Mouse (Mus musculus): Measurements from ENCODE around the gene Ush1g.

Gene Ush1g

GRCm38 (mm10) chr11:115334531-115334930, 12.7 kb upstream of the Ush1g start, which contains the start of gene Otop3:
TSS of gene Otop3 (plus strand) at chr11:115334731.
- no peak for DNase-seq (ENCODE audit: low spot score in 2 of 2)

GRCm38 (mm10) chr11:115329339-115329738, 7.5 kb upstream of the Ush1g start:
- DNase-seq (ENCODE audit: low spot score in 2 of 2): no peak

GRCm38 (mm10) chr11:115326730-115327129, 4.9 kb upstream of the Ush1g start:
- DNase-seq (ENCODE audit: low spot score in 2 of 2): no peak

- no peak for DNase-seq (ENCODE audit: low spot score in 2 of 2)
Observed at GRCm38 (mm10) chr11:115323354-115323753, 1.5 kb upstream of the Ush1g start.

DNA sequence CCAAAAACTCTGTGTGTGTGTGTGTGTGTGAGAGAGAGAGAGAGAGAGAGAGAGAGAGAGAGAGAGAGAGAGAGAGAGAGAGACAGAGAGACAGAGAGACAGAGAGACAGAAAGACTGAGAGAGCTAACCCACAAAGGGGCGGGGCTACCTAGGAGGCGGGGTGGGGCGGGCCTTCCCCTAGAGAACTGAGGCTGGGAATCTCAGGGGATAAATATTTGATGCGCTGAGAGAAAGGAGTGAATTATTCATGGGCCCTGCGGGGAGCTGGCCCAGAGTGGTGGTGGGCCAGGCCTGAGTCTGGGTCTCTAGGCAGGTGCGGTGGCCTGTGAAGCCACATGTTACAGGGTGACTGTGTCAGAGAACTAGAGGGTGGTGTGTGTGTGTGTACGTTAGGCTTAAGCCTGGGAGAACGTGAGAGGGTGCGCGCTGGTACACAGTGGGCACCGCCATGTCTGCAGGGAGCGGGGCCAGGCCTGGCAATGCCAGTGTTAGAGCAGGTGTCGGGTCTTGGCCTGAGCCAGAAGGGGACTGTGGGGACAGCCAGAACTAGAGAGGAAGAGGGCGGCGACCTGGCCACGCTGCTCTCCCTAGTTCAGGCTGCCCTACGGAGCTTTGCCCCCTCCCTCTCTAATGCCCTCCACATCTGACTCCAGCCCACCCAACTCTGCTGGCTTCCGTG, 2.0 kb downstream of the Ush1g start:
- no peak for DNase-seq (ENCODE audit: low spot score in 2 of 2)

DNA sequence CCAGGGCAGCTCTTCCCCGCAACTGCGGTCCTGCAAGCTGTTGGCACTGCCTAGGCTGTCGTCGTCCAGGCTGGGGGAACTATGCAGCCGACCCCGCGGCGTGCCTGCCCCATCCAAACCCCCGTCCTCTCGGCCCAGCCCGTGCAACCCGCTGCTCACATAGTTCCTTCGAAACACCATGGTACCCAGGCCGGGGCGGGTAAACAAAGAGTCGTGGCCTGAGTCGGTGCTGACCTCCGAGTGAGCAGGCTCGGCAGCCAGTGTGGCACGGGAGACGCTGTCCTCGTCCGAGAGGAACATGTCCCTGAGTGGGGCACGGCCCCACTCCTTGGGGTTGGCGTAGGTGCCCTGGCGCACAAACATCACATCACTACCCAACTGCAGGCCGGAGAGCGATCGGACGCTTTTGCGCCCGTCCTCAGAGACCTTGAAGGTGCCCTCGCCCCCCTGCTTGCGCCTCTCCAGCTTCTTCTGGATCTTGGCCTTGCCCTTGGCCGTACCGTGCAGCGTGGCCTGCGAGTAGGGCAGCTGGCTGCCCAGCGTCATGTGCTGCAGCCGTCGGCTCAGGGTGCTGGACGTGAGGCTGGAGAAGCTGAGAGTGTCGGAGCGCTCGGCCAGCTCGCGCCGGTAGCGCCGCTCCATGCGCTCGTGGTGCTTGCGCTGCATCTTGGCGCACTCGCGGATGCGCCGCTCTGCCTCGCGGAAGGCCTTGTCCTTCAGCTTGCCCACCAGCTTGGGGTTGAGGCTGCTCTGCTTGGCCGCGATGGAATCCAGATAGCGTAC, 3.4 kb downstream of the Ush1g start:
- DNase-seq (ENCODE audit: low spot score in 2 of 2): no peak

DNA sequence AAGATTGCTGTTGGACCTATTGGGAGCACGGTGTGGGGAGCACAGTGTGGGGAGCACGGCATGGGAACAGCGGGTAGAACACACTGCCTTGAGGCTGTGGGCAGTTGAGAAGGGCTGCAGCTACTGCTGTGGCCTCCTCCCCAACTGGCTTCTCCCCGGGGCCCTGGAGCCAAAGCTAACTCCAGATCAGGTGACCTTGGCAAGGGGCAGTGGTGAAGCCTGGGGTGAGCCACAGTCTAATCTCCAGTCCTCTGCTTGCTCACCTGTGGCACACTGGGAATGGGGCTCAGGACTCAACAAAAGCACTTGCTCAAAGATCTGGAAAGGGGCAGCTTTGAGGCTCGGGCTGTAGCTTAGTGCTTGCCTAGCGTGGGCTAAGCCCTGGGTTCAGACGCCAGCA, 4.6 kb downstream of the Ush1g start:
- no peak for DNase-seq (ENCODE audit: low spot score in 2 of 2)

DNA sequence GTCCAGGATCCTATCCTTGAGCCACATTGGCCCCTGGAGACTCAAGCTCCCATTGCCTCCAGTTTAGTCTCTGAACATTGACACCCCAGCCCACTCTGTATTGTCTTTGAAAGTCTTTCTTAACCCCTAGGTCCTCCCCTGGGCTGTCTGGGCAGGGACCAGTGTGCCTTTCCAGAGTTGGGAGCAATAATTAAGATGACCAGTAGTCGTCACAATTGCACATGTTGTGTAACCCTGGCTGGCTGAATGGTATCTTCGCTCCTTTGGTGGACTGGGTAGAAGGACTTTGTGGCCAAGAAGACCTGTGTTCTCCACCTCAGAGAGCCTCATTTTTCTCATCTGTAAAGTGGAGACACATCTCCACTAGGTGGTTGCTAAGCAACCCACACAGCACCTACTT, 7.6 kb downstream of the Ush1g start:
- no peak for DNase-seq (ENCODE audit: low spot score in 2 of 2)

- no peak for DNase-seq (ENCODE audit: low spot score in 2 of 2)
Observed at GRCm38 (mm10) chr11:115308781-115309180, 13.1 kb downstream of the Ush1g start.

DNA sequence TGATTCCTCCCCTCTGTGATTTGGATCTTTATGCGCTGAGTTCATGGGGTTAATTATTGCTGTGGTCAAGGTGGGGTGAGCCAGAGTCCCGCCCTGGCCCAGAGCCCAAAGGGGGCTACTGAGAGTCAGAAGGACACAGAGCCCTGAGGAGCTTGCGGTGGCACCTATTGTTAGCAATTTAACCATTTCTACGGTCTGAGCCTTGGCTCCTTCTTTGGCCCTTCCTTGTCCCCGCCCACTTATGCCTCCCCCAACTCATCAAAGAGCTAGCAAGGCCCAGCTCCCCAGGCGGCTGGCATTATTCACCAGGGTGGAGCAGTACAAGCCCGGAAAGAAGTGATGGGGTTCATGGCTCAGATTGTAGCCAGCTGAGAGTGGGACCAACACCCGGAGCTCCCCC, 15.0 kb downstream of the Ush1g start, which contains the start of gene Otop2:
Otop2 (plus strand) TSS at position 301 of the 400 bp plus-strand sequence.
- DNase-seq (ENCODE audit: low spot score in 2 of 2): no peak

DNA sequence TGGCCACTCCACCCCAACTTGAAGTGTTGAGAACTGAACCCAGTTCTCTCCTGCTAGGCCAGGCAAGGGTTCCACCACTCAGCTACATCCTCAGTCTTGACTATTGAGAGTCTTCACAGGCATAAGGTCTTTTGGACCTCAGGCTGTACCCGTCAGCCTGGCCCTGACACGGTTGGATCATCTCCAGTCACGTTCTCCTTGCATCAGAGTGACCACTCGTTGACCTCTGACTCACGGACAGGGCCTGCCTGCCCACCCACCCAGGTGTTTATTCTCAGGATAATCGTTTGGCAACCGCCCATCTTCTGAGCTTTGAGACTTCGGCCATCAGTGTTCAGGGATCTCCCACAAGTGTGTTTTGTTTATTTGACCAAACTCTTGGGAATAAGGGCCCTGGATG, 18.7 kb downstream of the Ush1g start:
- no peak for DNase-seq (ENCODE audit: low spot score in 2 of 2)

GRCm38 (mm10) chr11:115301351-115301750, 20.5 kb downstream of the Ush1g start:
- DNase-seq (ENCODE audit: low spot score in 2 of 2): no peak

DNA sequence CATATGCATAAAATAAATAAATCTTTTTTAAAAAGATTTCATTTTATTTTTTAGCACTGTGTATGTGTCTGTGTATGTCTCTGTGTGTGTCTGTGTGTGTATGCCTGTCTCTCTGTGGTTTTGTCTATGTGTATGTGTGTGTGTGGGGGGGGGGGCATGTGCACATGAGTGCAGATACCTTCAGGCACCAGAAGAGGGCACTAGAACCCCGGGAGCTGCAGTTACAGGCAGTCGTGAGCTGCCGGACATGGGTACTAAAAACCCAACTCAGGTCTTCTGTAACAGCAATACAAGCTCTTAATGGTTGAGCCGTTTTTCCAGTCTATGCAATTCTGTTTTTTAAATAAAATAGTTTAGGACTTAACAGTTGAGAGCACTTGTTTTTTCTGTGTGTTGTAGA, 21.1 kb downstream of the Ush1g start:
- no peak for DNase-seq (ENCODE audit: low spot score in 2 of 2)

DNA sequence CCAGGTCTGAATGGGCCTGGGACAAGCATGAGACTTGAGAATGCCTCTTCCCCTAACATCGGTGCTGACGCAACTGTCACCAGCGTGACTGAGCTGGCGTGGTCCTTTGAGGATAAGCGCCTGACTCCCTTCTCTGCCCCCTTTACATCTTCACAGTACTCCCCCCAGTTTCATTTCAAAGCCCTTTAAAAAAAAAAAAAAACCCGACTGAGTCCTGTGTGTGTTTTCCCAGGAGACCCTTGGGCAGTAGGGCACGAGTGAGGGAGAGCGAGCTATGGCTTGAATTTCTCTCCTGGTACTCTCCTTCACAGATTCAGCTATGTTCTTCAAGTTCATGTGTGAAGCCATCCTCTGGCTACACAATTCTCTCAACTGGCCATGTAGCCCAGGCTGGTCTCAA, 23.7 kb downstream of the Ush1g start:
- no peak for DNase-seq (ENCODE audit: low spot score in 2 of 2)

DNA sequence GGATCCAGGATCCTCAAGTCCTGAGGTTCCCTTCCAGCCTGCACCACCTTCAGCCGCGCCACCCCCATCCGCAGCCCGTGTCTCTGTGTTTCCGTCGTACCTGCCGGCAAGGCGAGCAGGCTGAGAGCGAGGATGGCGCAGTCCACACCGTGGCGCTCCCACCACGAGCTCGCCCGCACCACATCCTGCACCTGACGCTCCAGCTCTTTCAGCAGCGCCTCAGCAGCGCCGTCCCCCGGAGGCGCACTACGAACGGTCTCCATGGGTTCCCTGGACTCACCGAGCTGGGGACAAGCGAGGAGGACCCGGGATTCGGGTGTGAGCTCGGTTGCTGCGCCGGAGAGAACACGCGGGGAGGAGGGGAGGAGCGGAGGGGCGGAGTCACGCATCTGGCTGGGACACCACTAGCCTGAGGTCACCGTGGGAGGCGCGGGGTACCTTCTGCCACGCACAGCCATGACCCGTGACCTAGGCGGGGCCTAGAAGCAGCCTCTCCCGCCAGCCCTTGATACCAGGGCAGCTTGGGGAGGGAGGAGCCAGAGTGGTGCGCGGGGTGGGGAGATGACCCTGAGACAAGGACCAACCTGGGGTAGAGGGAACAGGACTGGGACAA, 24.5 kb downstream of the Ush1g start, which contains the start of gene Fads6:
Fads6 (minus strand) TSS at position 450 of the 613 bp plus-strand sequence.
- DNase-seq (ENCODE audit: low spot score in 2 of 2): peak; percentile 56 to 59

DNA sequence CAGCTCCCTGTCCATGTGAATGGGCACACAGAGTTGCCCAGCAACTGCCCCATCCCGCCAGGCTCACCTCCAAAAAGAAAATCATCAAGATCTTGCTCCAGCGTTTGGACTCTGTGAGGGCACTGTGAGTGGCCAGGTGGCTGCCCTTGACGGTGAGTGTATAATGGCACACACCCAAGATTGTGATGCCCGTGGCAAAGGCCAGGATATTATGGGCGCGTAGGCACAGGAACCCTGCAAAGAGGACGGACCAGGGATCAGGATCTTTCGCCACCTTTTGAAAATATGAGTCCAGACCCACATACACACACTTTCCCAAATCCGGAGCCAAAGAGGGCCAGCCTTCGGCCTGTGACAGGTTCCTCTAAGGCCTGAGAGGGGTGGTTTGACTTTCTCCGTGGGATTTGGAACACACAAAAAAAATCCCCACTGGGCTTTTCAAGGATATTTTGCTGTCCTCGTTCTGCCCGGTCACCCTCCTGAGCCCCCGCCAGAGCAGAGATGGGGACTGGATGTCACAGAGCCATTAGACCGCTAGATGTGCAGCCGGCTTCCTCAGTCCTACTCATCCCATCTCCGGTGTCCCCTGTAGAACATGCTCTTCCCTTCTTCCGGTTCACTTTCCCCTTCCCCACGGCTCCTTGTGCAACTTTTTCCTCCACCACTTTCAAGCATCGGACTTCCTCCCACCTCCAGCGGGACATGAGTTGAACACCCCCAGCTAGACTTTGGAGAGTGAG, 25.2 kb downstream of the Ush1g start:
- DNase-seq (ENCODE audit: low spot score in 2 of 2): no peak

DNA sequence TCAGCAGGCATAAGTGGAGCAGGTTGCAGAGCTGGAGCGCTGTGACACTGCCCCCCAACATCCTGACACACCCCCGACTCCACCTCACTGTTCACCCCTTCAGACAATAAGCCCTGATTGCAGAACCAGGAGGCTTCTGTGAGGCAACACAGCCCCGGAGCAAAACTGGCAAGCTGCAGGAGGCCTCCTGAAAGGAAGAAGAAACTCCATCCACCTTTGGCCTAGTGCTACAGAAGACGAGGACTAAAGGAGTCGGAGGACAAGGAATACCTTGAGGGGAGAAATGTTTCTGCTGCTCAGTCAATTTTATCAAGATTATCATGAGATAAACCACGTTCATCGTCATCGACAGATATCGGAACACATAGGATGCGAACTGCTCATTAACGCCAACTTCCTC, 25.9 kb downstream of the Ush1g start:
- DNase-seq (ENCODE audit: low spot score in 2 of 2): no peak

- no peak for DNase-seq (ENCODE audit: low spot score in 2 of 2)
Observed at GRCm38 (mm10) chr11:115292631-115293375, 29.0 kb downstream of the Ush1g start.

DNA sequence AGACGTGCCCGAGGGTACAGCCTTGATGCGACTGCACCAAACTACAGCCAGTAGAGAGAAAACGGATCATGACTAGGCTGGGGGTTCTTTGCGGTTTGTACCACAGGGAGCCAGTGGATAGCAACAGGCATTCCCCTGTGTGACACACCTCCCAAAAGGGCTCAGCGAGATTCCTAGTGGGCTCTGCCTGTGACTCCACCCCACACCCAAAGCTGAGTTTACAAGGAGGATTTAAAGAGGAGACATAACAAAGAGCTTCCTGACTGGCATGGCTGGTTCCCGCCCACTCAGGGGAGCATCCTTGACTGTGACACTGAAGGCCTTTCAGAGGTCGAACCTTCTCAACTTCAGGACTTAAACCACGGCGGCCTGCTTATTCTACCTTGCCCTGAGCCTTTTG, 30.3 kb downstream of the Ush1g start:
- DNase-seq (ENCODE audit: low spot score in 2 of 2): no peak

GRCm38 (mm10) chr11:115290919-115291318, 30.9 kb downstream of the Ush1g start:
- DNase-seq (ENCODE audit: low spot score in 2 of 2): no peak

DNA sequence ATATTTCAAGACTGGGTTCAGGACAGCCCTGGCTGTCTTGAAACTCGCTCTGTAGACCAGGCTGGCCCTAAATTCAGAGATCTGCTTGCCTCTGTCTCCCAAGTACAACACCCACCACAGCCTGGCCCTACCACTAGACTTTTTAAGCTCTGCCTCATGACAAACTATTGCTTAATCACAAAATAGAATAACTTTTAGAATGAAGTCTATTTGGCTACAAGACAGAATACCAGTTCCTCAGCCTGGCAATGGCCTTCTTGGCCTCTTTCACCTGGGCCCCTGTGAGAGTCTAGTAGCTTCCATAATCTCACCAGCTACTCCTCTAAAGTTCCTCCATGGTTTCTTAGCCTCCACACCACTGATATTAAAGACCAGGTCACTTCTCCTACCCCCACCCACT, 31.5 kb downstream of the Ush1g start:
- DNase-seq (ENCODE audit: low spot score in 2 of 2): no peak

Measured in frontal cortex, postnatal 10 days (tissue).